Mouse (Mus musculus): ENCODE results near the gene Eva1a. TPM values are rescaled to one million over a fixed set of nuclear protein-coding genes. Genes with fewer than 3 reads are reported as not detected.

Gene Eva1a
- polyA plus RNA-seq, 1 experiment from 2014 or later = 18.1 TPM

DNA sequence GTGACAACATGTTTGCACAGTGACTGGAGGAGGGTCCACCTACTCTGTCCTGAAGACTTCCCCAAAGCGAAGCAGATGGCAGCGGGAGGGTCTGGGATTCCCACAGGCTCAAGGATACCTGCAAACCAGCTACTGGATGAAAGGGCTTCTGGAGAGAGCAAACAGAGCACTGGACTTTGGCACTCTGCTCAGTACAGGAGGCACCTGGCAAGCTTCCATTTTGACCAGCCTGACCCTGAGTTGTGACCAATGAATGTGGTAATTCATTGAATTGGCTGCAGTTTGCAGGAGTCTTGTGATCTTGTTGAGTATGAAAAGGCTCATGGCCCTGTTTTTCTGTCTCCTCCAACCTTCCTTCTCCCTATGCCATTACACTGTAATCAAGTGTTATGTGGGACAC is 32.2 kb downstream of the Eva1a start:
- Histone ChIP-seq H3K9me3 (no peaks in the 10 kb centered on the region), H3K27ac (no peak overlapping the region), H3K36me3 (peaks cover 7% of the 10 kb centered on the region; the same call in 1 of the 2 replicates), H3K9ac (no peak overlapping the region), H3K4me3 (replicated peaks) (no peak overlapping the region), H3K4me2 (no peak overlapping the region), H3K27me3 (replicated peaks) (no peaks in the 10 kb centered on the region), H3K4me1 (no peaks in the 10 kb centered on the region)
- ATAC-seq (ENCODE audit: insufficient read depth, low FRiP score, low read depth) = peak; percentile 64; the same call in 1 of the 2 replicates
- WGBS = 79% methylated on average over 2 of the region's 2 CpGs

- Histone ChIP-seq H3K9ac (no peak overlapping the region), H3K9me3 (no peaks in the 10 kb centered on the region), H3K36me3 (peaks cover 7% of the 10 kb centered on the region; the same call in 1 of the 2 replicates), H3K4me3 (replicated peaks) (no peak overlapping the region), H3K27me3 (replicated peaks) (no peaks in the 10 kb centered on the region), H3K4me1 (no peaks in the 10 kb centered on the region), H3K4me2 (no peak overlapping the region), H3K27ac (no peak overlapping the region)
- ATAC-seq (ENCODE audit: insufficient read depth, low FRiP score, low read depth) = no peak
- WGBS = 92% methylated on average over 3 of the region's 3 CpGs
Measured at GRCm38 (mm10) chr6:82073567-82073966, 32.7 kb downstream of the Eva1a start.

DNA sequence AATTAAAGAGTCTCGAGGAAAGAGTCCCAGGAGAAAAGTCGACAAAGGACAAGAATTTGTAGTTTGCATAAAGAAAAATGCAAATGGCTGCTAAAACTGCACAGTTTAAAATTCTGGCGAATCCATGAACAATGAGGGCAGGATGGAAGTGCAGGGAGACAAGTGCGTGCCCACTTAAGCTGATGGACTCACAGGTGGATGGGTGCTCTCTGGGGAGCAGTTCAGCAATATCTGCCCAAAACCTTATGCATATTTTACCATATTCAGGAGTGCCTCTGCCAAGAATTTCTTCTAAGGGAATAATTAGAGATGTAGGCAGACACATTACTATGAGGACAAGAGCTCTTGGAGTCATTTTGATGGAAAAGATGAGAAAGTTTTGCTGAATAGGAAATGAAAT is 35.5 kb downstream of the Eva1a start:
- Histone ChIP-seq H3K4me2 (no peak overlapping the region), H3K27ac (no peak overlapping the region), H3K4me1 (no peaks in the 10 kb centered on the region), H3K9me3 (no peaks in the 10 kb centered on the region), H3K36me3 (peaks cover 7% of the 10 kb centered on the region; the same call in 1 of the 2 replicates), H3K9ac (no peak overlapping the region), H3K27me3 (replicated peaks) (no peaks in the 10 kb centered on the region), H3K4me3 (replicated peaks) (no peak overlapping the region)
- 89% methylated on average over 4 of the region's 4 CpGs for WGBS
- no peak for ATAC-seq (ENCODE audit: insufficient read depth, low FRiP score, low read depth)

- H3K4me3 ChIP-seq (replicated peaks) = no peak overlapping the region
- H3K4me1 ChIP-seq = no peaks in the 10 kb centered on the region
- no peak overlapping the region for H3K4me2 ChIP-seq
- no peak overlapping the region for H3K27ac ChIP-seq
- no peak overlapping the region for H3K9ac ChIP-seq
- H3K9me3 ChIP-seq = no peaks in the 10 kb centered on the region
- no peak for ATAC-seq (ENCODE audit: insufficient read depth, low FRiP score, low read depth)
- H3K36me3 ChIP-seq = peaks cover 7% of the 10 kb centered on the region; the same call in 1 of the 2 replicates
- H3K27me3 ChIP-seq (replicated peaks) = no peaks in the 10 kb centered on the region
- 92% methylated on average over 4 of the region's 4 CpGs for WGBS
Measured at GRCm38 (mm10) chr6:82078875-82079274, 38.0 kb downstream of the Eva1a start.

GRCm38 (mm10) chr6:82083655-82084054 is 42.8 kb downstream of the Eva1a start:
- no peak overlapping the region for H3K4me2 ChIP-seq
- ATAC-seq (ENCODE audit: insufficient read depth, low FRiP score, low read depth) = no peak
- no peak overlapping the region for H3K27ac ChIP-seq
- no peak overlapping the region for H3K4me3 ChIP-seq (replicated peaks)
- H3K4me1 ChIP-seq = no peaks in the 10 kb centered on the region
- no peaks in the 10 kb centered on the region for H3K27me3 ChIP-seq (replicated peaks)
- H3K9ac ChIP-seq = no peak overlapping the region
- H3K36me3 ChIP-seq = no peaks in the 10 kb centered on the region
- 75% methylated on average over 6 of the region's 6 CpGs for WGBS
- H3K9me3 ChIP-seq = no peaks in the 10 kb centered on the region

GRCm38 (mm10) chr6:82084235-82084634 is 43.4 kb downstream of the Eva1a start:
- Histone ChIP-seq H3K4me2 (no peak overlapping the region), H3K27me3 (replicated peaks) (no peaks in the 10 kb centered on the region), H3K9me3 (no peaks in the 10 kb centered on the region), H3K27ac (no peak overlapping the region), H3K9ac (no peak overlapping the region), H3K4me1 (no peaks in the 10 kb centered on the region), H3K36me3 (no peaks in the 10 kb centered on the region), H3K4me3 (replicated peaks) (no peak overlapping the region)
- WGBS = 73% methylated on average over 3 of the region's 3 CpGs
- no peak for ATAC-seq (ENCODE audit: insufficient read depth, low FRiP score, low read depth)

- no peak for ATAC-seq (ENCODE audit: insufficient read depth, low FRiP score, low read depth)
- Histone ChIP-seq H3K36me3 (no peaks in the 10 kb centered on the region), H3K27me3 (replicated peaks) (no peaks in the 10 kb centered on the region), H3K27ac (no peak overlapping the region), H3K4me1 (no peaks in the 10 kb centered on the region), H3K4me3 (replicated peaks) (no peak overlapping the region), H3K9me3 (no peaks in the 10 kb centered on the region), H3K9ac (no peak overlapping the region), H3K4me2 (no peak overlapping the region)
- 75% methylated on average over 8 of the region's 8 CpGs for WGBS
Measured at GRCm38 (mm10) chr6:82085313-82085908, 44.6 kb downstream of the Eva1a start.

DNA sequence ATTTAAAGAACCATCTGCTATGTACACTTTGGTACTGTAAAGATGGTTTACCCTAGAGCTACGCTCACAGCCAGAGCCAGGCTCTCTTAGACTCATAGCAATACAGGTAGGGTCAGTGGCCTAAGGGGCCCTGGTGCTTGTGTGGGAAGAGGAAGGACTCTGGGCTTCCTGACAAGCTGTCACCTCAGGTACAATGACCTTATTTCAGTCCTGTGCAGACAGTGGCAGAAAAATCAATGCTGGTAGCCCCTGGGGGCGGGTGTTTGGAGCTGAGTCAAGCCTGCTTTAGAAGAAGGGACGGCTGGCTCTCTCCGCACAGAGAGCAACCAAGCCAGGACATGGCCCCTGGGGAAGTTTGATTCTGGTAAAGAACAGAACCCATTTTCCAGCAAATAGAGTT is 47.3 kb downstream of the Eva1a start:
- no peaks in the 10 kb centered on the region for H3K36me3 ChIP-seq
- no peak overlapping the region for H3K9ac ChIP-seq
- ATAC-seq (ENCODE audit: insufficient read depth, low FRiP score, low read depth) = 0 out of 2 replicates have a peak, but pooled peaks have one; percentile 24
- no peaks in the 10 kb centered on the region for H3K27me3 ChIP-seq (replicated peaks)
- WGBS = 74% methylated on average over 4 of the region's 4 CpGs
- H3K9me3 ChIP-seq = no peaks in the 10 kb centered on the region
- H3K4me3 ChIP-seq (replicated peaks) = no peak overlapping the region
- H3K4me1 ChIP-seq = no peaks in the 10 kb centered on the region
- H3K4me2 ChIP-seq = no peak overlapping the region
- no peak overlapping the region for H3K27ac ChIP-seq

GRCm38 (mm10) chr6:82091773-82092172 is 50.9 kb downstream of the Eva1a start:
- no peaks in the 10 kb centered on the region for H3K9me3 ChIP-seq
- H3K27ac ChIP-seq = no peak overlapping the region
- 28% methylated on average over 28 of the region's 28 CpGs for WGBS
- H3K9ac ChIP-seq = no peak overlapping the region
- H3K36me3 ChIP-seq = no peaks in the 10 kb centered on the region
- ATAC-seq (ENCODE audit: insufficient read depth, low FRiP score, low read depth) = no peak
- peak overlapping the region; percentile 39 for H3K4me2 ChIP-seq
- H3K4me1 ChIP-seq = no peaks in the 10 kb centered on the region
- H3K4me3 ChIP-seq (replicated peaks) = no peak overlapping the region
- no peaks in the 10 kb centered on the region for H3K27me3 ChIP-seq (replicated peaks)

DNA sequence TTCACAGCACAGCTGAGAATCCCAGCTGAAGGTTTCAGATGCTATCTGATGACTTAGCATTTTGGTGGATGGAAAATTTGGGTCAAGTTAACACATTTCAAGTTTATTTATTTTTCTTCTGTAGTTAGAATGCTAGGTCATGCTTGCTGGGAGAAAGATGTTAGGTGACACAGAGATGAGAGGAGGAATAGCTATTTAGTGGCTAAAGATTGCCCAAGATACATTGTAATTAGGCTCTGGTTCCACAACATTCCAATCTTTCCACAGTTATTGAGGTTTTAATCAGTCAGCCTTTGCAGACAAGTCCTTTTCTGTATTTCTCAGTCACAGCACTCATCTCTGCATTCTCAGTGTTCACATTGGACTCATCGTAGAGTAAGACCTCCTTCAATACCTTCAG is 56.9 kb downstream of the Eva1a start:
- Histone ChIP-seq H3K4me1 (no peaks in the 10 kb centered on the region), H3K27me3 (replicated peaks) (no peaks in the 10 kb centered on the region), H3K9ac (no peak overlapping the region), H3K27ac (no peak overlapping the region), H3K4me3 (replicated peaks) (no peak overlapping the region), H3K36me3 (no peaks in the 10 kb centered on the region), H3K4me2 (no peak overlapping the region), H3K9me3 (no peaks in the 10 kb centered on the region)
- 79% methylated on average over 1 of the region's 1 CpGs for WGBS
- ATAC-seq (ENCODE audit: insufficient read depth, low FRiP score, low read depth) = no peak

DNA sequence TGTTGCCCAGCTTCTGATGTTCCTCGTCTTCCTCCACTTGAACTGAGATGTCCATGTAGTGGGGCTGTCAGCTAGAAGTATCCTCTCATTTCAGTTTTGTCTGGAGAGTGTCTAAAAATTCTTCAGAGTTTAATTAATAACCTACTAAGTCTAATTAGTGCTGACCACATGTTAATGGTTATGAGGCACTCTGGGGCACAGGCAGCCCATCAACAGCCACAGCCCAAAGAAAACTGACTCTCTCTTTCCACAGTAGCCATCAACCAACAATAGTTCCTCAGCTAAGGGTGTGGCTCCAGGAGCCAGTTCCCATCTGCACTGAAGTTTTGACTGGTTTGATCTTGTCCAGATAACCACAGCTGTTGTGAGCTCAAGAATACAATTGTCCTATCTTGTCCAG is 57.6 kb downstream of the Eva1a start:
- H3K9me3 ChIP-seq = no peaks in the 10 kb centered on the region
- H3K9ac ChIP-seq = no peak overlapping the region
- WGBS = 73% methylated on average over 1 of the region's 1 CpGs
- no peaks in the 10 kb centered on the region for H3K36me3 ChIP-seq
- no peaks in the 10 kb centered on the region for H3K27me3 ChIP-seq (replicated peaks)
- H3K27ac ChIP-seq = no peak overlapping the region
- no peak for ATAC-seq (ENCODE audit: insufficient read depth, low FRiP score, low read depth)
- no peak overlapping the region for H3K4me3 ChIP-seq (replicated peaks)
- H3K4me2 ChIP-seq = no peak overlapping the region
- H3K4me1 ChIP-seq = no peaks in the 10 kb centered on the region

DNA sequence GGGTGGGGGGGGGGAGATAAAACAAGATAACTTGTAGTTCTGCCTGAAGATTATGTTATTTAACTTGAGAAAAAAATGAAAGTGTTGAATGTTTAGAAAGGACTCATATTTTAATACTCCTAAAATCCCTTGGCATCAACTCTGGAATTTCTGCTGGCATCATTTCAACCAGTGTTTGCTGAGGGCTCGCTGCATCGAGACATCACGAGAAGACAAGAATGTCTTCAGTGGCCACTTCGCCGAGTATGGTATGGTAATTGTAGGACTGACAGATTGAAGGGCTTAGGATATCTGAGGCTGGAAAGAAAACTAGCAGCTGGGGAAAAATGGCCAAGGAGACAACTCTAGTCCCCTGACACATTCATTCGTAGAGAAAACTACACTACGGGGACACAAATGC is 69.6 kb downstream of the Eva1a start:
- Histone ChIP-seq H3K4me2 (no peak overlapping the region), H3K4me3 (replicated peaks) (no peak overlapping the region), H3K4me1 (peaks cover 2% of the 10 kb centered on the region; the same call in 1 of the 2 replicates), H3K27me3 (replicated peaks) (no peaks in the 10 kb centered on the region), H3K27ac (peak overlapping the region; percentile 69), H3K36me3 (no peaks in the 10 kb centered on the region), H3K9ac (no peak overlapping the region), H3K9me3 (no peaks in the 10 kb centered on the region)
- 38% methylated on average over 7 of the region's 7 CpGs for WGBS
- no peak for ATAC-seq (ENCODE audit: insufficient read depth, low FRiP score, low read depth)

DNA sequence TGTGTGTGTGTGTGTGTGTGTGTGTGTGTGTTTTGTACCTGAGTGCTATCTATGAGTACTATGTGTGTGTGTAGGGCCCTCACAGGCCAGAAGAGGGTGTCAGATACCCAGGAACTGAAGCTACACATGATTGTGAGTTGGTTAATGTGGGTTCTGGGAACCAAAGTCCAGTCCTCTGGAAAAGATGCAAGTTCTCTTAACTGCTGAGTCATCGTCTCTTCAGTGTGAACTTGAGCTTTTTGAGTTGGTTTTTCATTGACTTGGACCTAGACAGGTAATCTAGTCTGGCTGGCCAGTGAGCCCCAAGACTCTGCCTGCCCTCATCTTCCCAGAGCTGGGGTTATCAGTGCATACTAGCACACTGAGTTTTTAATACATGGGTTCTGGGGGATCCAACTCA is 70.3 kb downstream of the Eva1a start:
- no peak for ATAC-seq (ENCODE audit: insufficient read depth, low FRiP score, low read depth)
- WGBS = 92% methylated on average over 1 of the region's 1 CpGs
- peak overlapping the region; percentile 69; the same call in 1 of the 2 replicates for H3K27ac ChIP-seq
- H3K9ac ChIP-seq = no peak overlapping the region
- H3K9me3 ChIP-seq = no peaks in the 10 kb centered on the region
- no peaks in the 10 kb centered on the region for H3K36me3 ChIP-seq
- no peak overlapping the region for H3K4me3 ChIP-seq (replicated peaks)
- H3K27me3 ChIP-seq (replicated peaks) = no peaks in the 10 kb centered on the region
- H3K4me1 ChIP-seq = peaks cover 2% of the 10 kb centered on the region; the same call in 1 of the 2 replicates
- H3K4me2 ChIP-seq = no peak overlapping the region
